Mouse (Mus musculus): Measurements from ENCODE around the gene Ptprn2.
A peak's percentile ranks its signal among the peaks of the same experiment; 100 is the strongest.
"Not testable (repeated sequence)": the region's sequence is repeated elsewhere in the genome, so short reads cannot be mapped to it uniquely, and the experiment has no call there.

The Ptprn2 gene

DNA sequence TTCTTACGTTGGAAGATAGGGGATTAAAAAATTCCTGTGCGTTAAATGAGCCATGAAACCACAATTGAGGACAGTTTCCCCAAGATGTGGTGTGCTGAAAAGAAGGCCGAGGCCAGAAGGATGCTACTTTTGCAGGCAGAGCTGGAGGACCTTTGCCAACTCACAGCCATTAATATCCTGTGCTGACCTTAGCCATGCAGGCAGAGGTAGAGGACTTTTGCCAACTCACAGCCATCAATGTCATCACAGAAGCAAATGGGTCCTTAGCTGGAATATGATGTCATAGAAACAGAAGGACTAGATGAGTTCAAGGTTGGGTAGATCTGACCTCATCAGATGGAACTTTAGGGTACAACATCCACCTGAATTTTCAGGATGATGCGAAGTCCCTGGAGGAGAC lies 43.3 kb downstream of the Ptprn2 start:
- no peak for DNase-seq

DNA sequence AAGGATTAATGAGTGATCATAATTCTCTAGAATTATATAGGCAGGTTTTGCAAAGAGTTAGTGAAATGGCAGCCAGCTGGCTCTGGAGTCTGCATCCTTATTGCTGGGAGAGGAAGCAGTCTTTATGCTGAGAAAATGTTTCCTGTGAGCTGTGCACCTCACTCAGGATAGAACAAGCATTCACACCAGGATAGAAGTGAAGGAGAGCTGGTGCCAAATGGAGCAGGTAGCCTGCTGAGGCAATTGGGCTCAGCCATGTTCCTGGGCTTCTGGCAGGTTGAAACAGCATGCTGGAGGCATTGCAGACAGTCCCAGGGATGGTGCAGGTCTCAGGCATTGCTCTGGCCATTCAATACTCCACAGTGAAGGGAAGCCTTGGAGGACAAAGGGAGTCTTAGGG lies 47.8 kb downstream of the Ptprn2 start:
- no peak for DNase-seq

DNA sequence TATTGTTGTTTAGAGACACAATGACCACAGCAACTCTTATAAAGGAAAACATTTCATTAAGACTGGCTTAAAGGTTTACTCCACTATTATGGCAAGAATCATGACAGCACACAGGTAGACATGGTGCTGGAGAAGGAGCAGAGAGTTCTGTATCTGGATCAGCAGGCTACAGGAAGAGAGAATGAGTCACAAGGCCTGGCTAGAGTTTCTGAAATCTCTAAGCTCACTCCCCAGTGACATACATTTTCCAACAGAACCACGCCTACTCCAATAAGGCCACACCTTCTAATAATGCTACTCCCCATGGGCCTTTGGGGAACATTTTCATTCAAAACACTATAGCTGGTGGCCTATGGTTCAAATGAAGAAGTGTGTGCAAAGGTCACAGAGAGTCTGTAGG lies 53.8 kb downstream of the Ptprn2 start:
- no peak for DNase-seq

DNA sequence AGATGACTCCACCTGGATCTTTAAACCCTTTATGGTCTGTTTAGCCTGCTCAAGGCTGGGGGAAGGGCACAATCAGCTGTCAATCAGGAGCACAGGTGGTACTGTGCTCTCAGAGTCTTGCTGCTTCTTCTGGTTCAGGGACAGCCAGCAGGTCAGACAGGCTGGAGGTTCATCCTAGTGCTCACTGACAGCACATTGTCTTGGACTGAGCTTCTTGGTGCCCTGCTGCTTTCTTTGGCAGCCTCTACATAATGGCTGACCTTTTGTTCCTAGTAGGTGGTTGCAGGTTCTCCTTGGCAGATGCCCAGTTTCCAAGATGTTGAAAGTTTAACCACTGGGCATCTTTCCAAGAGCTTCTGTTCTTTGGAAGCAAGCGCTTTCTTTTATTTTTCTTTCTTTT lies 55.1 kb downstream of the Ptprn2 start:
- no peak for DNase-seq

DNA sequence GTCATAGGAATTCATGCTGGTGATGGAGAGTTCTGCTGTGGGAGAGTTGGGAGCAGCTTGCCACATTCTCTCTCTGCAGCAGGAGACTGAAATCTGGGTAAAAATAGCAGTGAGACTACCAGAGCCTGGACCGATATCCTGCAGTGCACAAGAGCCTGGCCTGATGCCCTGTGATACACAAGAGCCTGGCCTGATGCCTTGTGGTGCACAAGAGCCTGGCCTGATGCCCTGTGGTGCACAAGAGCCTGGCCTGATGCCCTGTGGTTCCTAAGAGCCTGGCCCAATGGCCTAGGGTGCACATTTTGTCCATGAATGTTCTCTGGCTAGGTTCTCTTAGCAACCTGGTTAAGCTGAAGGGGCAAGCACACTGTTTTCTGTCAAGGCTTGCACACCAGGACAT lies 64.5 kb downstream of the Ptprn2 start:
- DNase-seq: no peak

DNA sequence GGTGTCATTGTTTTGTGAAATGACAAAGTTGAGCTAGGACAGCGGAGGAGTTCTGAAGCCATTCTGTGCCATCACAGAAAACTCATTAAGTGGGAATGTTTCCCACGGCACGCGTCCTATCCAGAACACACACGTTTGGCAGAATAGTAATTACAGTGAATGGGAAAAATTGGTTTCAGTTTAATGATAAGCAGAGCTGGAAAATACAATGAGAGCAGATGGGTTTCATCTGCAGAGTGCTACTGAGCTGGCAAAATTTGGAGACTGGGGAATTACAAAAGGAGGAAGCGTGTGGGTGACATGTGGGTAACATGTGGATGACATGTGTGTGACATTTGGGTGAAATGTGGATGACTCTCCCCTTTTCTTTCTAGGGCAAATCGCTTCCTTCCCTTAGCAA lies 66.0 kb downstream of the Ptprn2 start:
- no peak for DNase-seq

DNA sequence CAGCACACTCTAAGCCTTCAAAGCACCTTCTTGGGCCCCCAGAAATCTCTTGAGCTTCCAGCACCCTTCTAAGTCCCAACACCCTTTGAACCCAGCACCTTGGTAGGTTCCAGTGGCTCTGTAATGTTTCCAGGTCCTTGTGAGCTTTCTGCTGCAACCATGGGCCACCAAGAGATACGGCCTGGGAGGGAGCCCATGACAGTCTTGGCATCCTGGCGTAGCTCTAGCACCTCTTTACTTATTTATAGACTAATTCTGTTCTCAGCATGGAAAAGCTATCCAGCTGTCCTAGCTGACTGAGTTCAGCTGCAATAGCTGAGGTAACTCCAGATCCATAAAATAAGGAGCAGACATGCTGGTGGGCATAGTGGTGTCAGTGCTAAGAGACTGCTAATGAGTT lies 66.8 kb downstream of the Ptprn2 start:
- no peak for DNase-seq

DNA sequence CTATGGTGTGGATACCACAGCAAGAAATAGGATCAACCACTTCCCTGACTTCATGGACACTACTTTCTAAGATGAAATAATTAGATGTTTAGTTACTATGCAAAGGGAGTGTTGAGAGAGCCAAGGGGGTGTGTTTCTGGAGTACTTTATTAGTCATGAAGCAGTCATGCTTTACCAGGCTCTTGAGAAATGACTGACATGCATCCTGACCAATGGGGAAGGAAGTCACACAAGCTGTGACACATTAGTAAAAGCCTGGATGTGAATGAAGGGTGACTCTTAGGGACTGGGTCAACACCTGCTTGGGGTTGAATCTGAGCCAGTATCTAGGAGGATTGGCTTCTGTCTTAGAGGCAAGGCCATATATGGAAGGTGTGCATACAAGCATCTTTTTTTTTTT lies 67.8 kb downstream of the Ptprn2 start:
- DNase-seq: no peak

DNA sequence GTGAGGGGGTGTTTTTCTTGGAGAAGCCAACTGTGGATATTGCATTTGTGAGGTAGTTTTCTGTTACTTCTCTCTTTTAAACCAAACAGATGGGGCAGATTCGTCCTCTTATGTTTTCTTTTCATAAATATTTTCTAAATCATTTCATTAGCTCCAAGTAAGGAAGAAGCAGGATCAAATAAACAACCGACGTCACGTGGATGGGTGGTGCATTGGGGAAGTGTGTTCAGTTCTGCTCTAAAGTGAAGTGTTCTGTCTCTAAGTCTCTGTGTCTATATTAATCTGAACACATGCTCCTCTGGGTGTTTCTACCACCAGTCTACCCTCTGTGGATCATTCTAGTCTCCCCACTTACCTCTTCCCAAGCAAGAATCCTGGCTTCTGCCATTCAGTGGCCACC lies 70.4 kb downstream of the Ptprn2 start:
- no peak for DNase-seq

DNA sequence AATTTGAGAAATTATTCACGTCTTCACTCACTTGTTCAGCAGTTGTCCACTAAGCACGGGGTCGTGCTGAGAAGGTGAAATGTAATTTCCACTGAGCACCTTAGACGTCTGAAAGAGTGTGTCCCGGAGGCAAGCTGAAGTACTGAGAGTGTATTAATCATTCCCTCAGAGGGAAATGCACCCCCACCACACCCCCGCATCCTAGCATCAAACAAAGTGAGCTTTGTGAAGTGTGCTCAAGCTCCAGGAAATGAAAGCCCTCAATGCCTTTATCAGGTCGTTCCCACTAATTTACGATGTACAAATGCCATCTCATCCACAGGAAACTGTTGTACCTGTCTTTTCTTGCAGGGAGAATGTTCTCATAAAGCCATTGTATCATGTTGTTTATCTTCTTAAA lies 78.9 kb downstream of the Ptprn2 start:
- no peak for DNase-seq

DNA sequence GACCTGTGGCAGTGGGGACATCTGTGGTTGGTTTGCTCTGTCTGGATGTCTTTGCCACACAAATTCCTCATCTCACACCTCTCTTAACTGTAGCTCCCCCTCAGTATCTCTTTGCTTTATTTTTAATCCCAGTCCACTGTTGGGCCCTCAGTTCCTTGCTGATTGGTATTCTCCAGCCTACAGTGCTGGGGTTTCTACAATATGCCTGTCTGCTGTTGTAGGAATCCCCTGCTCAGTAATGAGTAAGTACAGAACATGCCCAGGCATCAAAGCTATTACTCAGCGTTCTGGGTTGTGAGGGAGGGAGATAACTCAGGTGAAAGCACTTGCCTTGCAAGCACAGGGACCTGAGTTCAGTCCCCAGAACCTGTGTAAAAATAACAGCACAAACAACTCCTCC lies 81.2 kb downstream of the Ptprn2 start:
- DNase-seq: no peak

DNA sequence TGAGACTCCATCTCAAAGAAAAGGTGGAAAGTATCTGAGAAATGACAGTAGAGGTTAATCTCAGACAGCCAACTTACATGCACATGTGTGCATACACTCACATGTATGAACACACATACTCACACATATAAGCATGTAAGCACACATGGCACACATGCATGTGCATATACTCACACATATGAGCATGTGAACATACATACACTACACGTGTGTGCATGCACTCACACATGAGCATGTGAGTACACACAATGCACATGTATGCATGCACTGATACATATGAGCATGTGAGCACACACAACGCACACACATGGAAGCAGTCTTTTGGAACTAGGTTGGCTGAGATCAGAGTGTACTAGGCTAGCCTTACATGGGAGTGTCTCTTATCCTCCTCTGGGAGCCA lies 81.7 kb downstream of the Ptprn2 start:
- no peak for DNase-seq

DNA sequence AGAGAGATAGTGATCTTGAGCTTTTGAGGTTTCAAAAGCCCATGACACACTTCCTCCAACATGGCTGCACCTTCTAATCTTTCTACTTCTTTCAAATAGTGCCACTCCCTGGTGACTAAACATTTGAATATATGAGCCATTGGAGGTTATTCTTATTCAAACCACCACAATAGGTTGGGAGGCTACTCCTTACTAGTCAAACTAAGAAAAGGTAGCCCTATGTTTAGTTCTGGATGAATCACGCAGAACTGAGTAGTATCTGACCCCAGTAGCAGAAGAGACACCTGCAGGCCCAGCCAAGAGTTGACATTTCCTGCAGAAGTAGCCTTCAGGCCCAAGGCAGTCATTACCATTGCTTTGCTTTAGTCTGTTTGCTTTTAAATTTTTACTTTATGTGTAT lies 84.0 kb downstream of the Ptprn2 start:
- no peak for DNase-seq

DNA sequence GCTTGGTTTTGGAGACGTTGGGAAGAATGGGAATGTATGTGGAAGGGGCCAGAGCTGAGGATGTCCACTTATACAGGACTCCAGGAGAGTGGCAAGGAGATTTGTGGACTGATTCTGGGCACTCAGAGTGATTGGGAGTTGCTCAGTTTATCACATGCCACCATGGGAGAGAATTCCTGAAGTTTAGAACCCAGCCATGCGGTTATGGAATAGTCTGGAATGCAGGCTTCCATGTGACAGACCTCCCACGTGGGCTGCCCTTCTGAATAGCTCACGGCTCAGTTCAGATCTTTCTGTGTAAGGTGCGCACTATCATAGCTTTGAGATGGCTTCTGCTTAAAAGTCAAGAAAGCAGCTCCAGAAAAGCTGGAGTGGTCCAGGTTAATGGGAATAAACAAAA lies 88.6 kb downstream of the Ptprn2 start:
- DNase-seq: no peak

DNA sequence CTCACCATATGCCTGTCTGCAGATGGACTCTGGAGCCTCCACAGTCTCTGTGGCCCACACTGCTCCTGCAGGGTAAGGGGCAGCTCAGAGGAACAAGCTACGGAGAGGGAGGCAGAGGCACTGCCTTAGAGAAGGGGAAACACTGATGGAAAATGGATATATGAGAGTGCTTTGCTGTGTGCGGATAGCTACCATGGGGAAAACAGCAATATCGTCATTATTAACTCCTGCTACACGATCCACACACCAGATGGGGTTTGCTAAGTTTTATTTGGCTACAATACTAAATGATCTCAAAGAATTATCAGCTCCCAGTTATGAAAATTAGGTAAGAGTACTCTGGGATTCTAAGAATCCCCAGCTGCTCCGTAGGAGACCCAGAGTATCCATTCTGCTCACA lies 89.2 kb downstream of the Ptprn2 start:
- DNase-seq: no peak

DNA sequence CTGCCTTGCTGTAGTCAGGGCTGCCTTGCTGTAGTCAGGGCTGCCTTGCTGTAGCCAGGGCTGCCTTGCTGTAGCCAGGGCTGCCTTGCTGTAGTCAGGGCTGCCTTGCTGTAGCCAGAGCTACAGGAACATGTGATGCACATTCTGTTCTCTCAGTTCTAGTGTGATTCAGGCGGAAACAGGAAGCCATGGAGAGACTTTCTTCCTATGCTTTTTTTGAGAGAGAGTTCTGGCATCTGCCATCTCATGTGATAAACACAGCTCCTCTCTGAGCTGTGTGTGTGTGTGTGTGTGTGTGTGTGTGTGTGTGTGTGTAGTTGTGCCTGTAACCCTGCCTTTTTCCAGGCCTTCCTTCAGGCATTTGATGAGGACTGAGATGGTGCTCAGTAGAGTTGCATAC lies 92.4 kb downstream of the Ptprn2 start:
- DNase-seq: not testable (repeated sequence)

DNA sequence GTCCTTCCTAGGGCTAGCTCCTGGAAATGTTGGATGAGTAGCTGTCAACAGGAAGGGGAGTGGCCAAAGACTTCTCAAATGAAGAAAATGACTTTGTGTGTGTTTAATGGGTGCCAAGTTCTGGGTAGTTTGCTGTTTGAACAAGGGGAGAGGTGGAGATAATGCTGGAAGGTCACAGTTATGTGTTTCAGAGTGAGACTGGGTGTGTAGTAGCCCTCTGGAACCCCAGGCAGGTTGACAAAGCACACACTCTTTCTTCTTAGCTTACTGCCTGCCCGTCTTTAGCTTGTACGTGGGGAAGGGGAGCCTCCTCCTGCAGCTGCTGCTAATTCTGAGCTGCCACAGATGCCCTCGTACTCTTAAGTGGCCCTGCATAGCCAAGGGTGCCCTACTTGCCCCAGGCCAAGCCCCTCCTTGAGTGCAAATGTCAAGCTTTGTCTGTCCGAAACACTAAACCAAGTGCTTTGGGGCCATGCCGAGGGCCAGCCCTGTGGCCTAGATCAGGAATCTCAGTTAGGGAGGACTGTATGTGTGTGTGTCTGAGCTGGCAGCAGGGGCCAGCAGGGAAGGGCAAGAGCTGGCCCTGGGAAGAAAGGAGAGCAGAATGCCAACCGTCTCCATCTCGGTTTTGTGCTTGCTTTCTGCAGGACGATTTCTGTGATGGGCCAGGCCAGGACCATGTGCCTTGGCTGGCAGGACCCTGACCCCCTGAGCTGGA lies 95.5 kb downstream of the Ptprn2 start:
- peak; percentile 49 for DNase-seq

DNA sequence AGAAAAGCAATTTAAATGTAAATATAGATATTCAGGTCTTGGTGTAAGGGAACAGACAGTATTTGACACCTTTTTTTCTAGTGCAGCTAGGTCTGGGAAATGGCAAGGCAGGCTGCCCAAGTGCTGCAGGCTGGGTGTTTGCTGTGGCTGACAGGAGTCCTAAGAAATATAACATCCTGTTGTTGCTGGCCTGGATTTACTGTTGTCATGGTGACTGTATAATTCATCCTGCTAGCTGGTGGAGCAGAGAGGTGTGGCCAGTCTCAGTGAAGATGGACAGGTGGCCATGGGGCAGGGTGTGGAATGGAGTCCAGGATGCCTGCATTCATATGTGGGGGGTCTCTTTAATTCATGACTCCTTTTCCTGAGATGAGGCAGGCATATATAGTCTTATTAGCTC lies 96.3 kb downstream of the Ptprn2 start:
- peak; percentile 47 for DNase-seq

DNA sequence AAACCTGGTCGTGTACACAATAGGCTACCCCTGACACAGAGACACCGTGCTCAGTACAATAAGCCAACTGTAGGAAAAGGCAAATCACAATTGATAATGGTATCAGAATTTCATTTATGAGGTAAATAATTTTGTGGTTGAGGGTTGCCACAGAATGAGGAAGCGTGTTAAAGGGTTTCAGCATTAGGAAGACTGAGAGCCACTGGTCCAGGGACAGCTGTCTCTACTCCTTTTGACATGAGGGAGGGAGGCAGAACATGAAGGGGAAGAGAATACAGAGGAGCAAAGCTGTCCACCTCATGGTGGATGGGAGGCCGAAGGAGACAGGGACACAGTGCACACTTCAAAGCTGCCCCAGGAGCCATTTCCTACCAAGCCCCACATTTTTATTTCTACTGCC lies 97.3 kb downstream of the Ptprn2 start:
- DNase-seq: no peak

DNA sequence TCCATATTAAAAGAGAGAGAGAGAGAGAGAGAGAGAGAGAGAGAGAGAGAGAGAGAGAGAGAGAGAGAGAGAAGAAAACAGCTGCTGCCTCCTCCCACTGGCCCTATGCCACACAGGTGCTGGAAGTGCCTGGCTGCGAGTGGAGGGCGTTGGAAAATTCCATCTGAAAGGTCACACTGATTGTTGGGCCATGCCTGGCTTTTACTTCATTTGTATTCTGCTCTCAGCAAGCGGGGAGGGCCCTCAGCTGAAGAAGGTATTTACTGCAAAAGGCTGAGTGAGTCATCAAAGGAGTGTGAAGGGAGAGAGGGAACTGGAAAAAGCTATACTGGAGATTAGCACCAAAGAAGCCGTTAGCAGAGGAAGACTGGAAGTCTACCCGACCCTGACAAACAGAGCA lies 99.5 kb downstream of the Ptprn2 start:
- DNase-seq: no peak

DNA sequence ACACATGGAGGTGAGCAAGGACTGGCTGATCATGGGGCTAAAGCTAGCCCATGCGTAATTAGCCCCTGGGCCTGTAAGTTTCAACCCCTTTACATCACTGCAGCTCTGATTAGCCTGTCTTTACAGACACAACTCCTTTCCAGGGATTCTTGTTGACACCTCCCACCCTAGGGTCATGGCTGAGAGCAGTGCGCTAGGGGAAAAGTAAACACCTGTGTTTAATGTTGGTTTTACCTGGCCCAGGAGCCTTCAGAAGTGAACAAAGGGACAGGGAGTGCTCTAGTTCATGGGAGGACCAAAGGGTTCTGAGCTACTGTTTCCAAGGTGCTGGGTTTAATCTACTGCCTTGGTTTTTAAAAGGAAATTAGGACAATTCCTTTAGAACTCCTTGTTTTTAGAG lies 100.6 kb downstream of the Ptprn2 start:
- no peak for DNase-seq

DNA sequence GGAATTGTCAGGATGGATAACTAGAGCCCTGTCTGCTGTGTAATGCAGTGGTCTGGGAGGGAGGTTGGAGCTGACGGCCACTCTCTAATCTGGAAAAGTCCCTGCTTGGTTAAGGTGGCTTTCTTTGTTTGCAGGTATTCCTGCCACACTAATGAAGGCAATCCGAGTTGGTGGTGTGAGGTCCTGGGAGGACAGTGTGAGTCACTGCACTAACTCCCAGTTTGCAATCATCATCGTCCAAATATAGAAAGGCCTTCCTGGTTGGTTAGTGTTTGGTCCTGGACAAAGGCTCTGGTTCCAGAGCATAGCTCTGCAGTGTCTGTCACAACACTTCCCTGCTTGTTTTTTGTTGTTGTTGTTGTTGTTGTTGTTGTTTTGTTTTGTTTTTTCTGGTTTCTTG lies 102.0 kb downstream of the Ptprn2 start:
- DNase-seq: no peak

DNA sequence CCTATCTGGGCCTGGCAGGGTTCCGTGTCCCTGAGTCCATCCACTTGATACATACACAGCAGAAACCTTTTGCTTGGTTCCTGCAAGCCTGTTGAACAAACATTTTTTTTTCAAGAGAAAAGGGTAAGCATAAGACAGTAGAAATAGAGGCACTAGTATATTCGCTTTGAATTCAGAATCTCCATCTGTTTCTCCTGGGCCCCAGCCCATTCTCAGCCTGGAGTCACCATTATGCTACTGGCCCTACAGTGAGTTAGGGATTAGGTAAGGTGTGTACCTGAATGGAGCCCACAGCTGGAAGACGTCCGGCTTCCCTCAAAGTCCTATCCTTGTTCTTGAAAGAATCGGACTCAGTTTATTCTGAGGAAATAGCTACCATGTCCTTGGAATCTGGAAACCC lies 104.6 kb downstream of the Ptprn2 start:
- no peak for DNase-seq

DNA sequence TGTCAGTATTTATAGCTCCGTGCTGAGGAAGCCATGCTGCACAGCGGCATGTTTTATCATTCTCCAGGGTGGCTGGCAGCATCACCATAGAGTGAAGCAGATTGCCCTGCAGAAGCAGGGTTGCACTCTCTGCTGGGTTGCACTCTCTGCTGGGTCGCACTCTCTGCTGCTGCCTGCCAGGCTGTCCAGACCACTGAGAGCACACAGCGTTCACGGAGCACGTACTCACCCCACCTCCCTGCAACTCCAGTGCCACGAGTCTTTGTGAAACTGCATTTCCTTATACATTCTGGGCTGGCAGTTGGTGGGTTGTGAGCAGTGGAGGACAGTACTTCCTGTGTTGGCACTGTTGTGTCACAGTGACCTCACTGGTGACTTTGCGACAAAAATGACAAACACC lies 108.9 kb downstream of the Ptprn2 start:
- DNase-seq: no peak

DNA sequence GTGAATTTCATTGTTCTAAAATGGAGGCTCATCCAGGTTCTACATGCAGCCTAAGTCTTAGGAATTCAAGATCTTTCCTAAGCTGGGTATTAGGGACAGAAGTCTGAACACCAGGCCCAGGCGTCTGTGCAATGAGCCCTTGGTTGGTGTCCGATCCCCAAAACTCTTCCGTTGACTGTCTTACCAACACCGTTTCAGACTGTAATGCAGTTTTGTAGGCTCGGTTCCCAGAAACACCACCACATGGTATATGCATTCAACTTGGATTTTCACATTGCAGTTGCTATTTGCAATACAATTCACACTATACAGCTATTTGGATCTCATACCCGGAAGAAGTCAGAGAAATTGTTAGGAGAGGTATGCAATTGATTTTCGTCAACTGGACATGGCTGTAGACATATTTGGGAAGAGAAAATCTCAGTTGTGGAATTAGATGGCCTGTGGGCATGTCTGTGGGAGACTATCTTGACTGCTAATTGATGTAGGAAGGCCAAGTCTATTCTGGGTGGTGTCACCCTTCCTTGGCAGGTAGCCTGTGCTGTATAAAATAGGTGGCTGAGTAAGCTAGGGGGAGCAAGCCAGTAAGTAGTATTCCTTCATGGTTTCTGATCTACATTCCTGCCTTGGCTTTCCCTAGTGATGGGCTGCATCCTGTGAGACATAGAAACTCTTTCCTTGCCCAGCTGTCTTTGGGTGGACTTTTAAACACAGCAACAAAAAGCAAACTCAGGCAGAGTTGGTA lies 109.5 kb downstream of the Ptprn2 start:
- no peak for DNase-seq
